Mouse (Mus musculus) megakaryocyte, embryonic 14.5 days (primary cell): ENCODE results near the gene Tenm3. TPM values are rescaled to one million over a fixed set of nuclear protein-coding genes. Genes with fewer than 3 reads are reported as not detected.

Experiments used
- H3K27me3 ChIP-seq: replicated peaks from 2 replicates; pipeline ENCODE3; 2012; ENCODE audit warnings: inconsistent platforms
- H3K36me3 ChIP-seq: replicated peaks from 2 replicates; pipeline ENCODE3; 2012; ENCODE audit warnings: low read length, inconsistent platforms, mixed read lengths
- H3K4me1 ChIP-seq: 2 replicates; pipeline ENCODE4 v1.6.1; 2012; ENCODE audit warnings: inconsistent platforms
- H3K4me3 ChIP-seq: replicated peaks from 2 replicates; pipeline ENCODE3; 2012; ENCODE audit warnings: moderate library complexity, mild to moderate bottlenecking, inconsistent platforms
- H3K9me3 ChIP-seq: 2 replicates; pipeline ENCODE4 v1.6.1; 2012; ENCODE audit warnings: inconsistent platforms
- FLI1 ChIP-seq: IDR thresholded peaks from 2 replicates; pipeline ENCODE4 v1.6.1; 2012; ENCODE audit warnings: low read length, inconsistent platforms, mixed read lengths
- GATA1 ChIP-seq: IDR thresholded peaks from 3 replicates; pipeline ENCODE4 v1.6.1; 2012; ENCODE audit warnings: mixed read lengths, low read length, inconsistent platforms, borderline replicate concordance
- polyA plus RNA-seq: library from polyadenylated mRNA; stranded (reverse); fragments of >175 nt; gene quantifications from 2 replicates; pipeline ENCODE4 v1.2.3, GENCODE M21; 2012; ENCODE audit warnings: low replicate concordance; ENCODE audit not compliant: insufficient read depth

The Tenm3 gene
- polyA plus RNA-seq, 1 experiment = 0.39 TPM

DNA sequence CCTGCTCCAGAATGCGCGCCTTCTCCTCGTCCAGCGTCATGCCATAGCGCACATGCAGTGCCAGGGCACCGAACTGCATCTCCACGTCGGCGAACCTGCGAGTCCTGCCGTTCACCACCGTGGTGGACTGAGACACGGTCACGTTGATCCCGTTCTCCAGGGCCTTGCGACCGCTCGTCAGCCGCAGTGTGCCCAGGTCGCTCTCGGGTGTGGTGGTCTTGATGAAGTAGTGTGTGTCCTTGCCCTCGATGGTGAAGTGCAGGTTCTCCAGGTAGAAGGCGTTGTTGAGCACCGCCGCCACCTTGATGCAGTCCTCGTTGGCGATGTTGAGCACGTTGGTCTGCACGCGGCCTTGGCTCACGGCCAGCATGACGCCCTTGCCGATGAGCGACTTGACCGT, 615.1 kb downstream of the Tenm3 start:
- peak overlapping the region; percentile 68 for H3K4me3 ChIP-seq
- no peak for TF ChIP-seq FLI1
- no peak for TF ChIP-seq GATA1
- no peaks in the 10 kb centered on the region for H3K36me3 ChIP-seq
- no peaks in the 10 kb centered on the region; the same call in 1 of the 2 replicates for H3K4me1 ChIP-seq
- H3K9me3 ChIP-seq = peaks cover 44% of the 10 kb centered on the region
- H3K27me3 ChIP-seq = no peaks in the 10 kb centered on the region

DNA sequence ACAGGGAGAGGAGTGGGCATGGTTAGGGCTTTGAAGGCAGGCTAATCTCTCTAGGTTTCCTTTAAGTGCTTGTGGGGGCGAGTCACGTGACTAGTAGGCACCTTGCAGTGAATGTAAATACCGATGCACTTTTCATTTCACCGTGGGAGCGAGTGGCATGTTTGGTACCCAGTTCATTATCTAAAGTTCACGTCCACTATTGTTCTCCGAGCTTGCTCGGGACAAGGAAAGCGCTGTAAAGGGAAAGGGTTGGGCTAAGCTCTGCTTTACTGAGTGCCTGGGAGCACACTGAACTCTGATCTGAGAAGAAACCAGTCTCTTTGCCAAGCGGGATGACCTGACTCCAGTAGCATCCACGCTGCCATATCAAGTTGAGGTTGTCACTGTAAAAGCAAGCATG, 619.0 kb downstream of the Tenm3 start:
- no peaks in the 10 kb centered on the region for H3K36me3 ChIP-seq
- H3K4me1 ChIP-seq = peaks cover 7% of the 10 kb centered on the region; the same call in 1 of the 2 replicates
- peaks cover 4% of the 10 kb centered on the region for H3K27me3 ChIP-seq
- no peak overlapping the region for H3K4me3 ChIP-seq
- no peak for TF ChIP-seq FLI1
- TF ChIP-seq GATA1 = no peak
- peaks cover 26% of the 10 kb centered on the region for H3K9me3 ChIP-seq

DNA sequence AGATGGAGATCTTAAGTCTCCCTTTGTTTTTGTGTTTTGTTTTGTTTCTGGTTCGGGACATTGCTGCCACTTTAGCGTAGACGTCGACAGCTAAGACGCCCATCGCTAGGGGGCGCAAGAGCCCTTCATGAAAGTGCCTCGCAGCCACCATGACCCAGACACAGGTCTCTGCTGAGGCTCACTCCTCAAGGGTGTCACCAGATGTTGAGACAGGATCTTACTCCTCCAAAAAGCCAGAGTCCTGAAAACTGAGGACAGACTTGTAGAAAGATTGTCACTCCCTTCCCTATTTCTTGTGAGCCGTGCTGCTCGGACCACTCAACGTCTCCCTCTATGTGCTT, 621.4 kb downstream of the Tenm3 start:
- Histone ChIP-seq H3K36me3 (no peaks in the 10 kb centered on the region), H3K4me1 (0 out of 2 replicates have a peak, but pooled peaks cover 7% of the 10 kb centered on the region), H3K4me3 (peak overlapping the region; percentile 13), H3K9me3 (peaks cover 19% of the 10 kb centered on the region), H3K27me3 (peaks cover 4% of the 10 kb centered on the region)
- no peak for TF ChIP-seq GATA1
- no peak for TF ChIP-seq FLI1

DNA sequence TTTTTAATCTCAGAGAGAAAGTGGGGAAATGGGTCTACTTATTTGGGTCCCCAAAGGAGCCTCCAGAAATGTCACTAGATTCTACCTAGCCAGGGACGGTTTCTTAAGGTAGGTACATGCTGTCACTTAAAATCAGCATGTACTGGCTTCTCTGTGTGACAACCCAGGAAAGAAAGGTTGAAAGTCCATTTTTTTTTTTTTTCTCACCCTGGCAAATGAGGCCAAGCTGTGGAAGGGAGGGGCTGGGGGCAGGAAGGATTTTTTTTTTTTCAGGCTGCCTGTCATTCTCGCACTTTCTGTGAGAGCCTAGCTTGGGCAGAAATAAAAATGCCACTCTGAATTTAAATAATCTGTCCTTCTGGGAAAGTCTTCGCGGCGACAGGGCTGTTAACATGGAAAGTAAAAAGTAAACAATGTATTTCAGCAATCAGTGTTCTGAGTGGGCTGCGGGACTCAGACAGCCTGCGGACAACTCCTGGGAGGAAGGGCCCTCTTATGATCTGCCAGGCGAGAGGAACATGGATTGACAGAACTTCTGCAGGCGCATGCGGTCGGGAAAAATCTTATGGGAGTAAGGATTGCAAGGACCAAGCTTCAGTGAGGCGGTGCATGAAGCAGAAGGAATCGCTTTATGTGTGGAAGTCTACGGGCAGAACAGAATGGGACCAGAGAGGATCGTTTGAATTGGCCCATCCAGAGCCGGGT, 621.9 kb downstream of the Tenm3 start:
- TF ChIP-seq FLI1 (no peak), GATA1 (no peak)
- H3K36me3 ChIP-seq = no peaks in the 10 kb centered on the region
- H3K4me1 ChIP-seq = 0 out of 2 replicates have a peak, but pooled peaks cover 7% of the 10 kb centered on the region
- H3K27me3 ChIP-seq = peaks cover 4% of the 10 kb centered on the region
- H3K4me3 ChIP-seq = peak overlapping the region; percentile 13
- peaks cover 21% of the 10 kb centered on the region for H3K9me3 ChIP-seq

DNA sequence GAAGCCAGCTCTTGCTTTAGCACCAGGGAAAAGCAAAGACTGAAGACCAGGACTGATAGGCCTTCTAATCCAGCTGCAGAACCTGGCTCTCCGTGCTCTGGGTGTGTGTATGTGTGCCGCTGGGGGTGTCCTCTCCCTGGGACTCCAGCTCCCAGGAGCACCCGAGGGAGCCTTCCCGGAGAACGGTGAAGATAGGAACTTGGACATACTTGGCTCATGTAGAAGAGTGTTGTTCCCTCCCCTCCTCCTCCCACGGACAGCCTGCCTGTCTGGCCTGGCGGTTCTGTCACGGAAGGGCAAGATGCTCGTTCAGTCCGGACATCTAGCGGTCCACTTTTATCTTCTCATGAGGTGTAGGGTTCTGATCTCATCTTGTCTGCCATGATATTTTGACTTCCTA, 622.4 kb downstream of the Tenm3 start:
- 0 out of 2 replicates have a peak, but pooled peaks cover 7% of the 10 kb centered on the region for H3K4me1 ChIP-seq
- TF ChIP-seq FLI1 (no peak), GATA1 (no peak)
- H3K27me3 ChIP-seq = peaks cover 4% of the 10 kb centered on the region
- no peaks in the 10 kb centered on the region for H3K36me3 ChIP-seq
- H3K9me3 ChIP-seq = peaks cover 23% of the 10 kb centered on the region
- H3K4me3 ChIP-seq = no peak overlapping the region

DNA sequence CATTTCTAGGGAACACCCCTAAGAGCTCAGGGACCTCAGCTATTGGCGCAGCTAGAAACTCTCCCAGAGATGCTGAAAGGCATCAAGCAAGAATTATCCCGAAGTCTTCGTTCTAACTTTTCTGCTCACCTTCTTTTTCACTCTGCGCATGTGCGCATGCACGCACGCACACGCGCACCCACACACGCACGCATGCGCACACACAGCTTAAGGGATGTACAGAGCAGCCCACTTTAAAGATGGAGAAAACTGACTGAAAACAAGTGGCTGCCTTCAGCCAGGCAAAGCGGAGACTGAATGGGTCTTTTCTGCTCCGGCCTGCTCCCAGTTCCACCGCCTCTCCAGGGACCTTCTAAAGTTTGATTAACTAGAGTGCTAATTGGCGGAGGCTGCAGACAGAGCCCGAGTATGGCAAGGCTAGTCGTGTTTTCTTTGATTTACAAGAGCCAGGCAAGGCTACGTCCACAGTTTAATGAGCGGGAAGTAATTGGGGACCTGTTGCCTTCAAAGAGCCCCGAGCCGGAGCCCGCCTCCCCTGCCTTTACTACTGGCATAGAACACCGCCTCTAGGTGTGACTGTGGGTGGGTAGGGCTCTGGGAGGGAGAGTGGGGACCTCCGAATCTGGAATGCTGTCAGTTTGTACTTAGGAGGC, 623.1 kb downstream of the Tenm3 start:
- peaks cover 4% of the 10 kb centered on the region for H3K27me3 ChIP-seq
- 0 out of 2 replicates have a peak, but pooled peaks cover 7% of the 10 kb centered on the region for H3K4me1 ChIP-seq
- TF ChIP-seq FLI1 (no peak), GATA1 (no peak)
- no peaks in the 10 kb centered on the region for H3K36me3 ChIP-seq
- peaks cover 30% of the 10 kb centered on the region for H3K9me3 ChIP-seq
- H3K4me3 ChIP-seq = no peak overlapping the region

DNA sequence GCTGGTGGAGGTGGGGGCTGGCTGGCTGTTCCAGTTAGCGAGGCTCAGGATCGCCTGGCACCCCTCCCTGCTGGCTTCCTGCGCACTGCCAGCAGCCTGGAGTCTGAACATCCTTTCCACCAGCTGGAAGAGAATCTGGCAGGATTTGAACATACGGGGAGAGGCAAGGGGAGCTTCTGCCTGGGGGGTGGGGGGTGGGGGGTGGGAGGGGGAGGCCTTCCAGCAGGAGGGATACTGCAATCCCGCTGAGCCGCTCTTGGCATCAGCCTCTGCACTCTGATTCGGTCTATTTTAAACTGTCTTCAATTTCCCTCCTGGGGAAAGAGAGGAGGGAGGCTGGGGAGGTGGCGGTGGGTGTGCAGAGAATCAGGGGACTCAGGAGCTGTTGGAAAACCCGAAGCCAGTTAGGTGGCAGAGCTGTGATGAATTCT, 628.7 kb downstream of the Tenm3 start:
- no peak for TF ChIP-seq GATA1
- no peak for TF ChIP-seq FLI1
- Histone ChIP-seq H3K4me1 (no peaks in the 10 kb centered on the region), H3K4me3 (no peak overlapping the region), H3K9me3 (peaks cover 71% of the 10 kb centered on the region), H3K36me3 (no peaks in the 10 kb centered on the region), H3K27me3 (no peaks in the 10 kb centered on the region)

DNA sequence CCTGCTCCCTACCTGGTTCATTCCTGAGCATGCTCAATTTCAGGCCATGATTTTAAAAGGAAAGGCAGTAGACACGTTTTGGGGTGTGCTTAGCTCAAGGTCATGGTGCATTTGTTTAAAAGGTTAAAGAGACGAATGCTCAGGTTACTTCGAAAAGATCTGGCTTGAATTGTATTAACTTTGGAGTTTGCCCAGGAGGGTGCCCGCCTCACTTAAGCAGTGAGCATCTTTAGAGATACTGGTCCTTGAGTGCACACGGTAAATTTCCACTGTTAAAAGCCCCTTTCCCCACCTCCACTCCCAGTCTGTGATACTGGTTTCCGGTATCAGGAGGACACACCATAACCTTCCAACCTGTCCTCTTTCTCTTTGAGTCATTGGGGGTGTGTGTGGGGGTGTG, 629.4 kb downstream of the Tenm3 start:
- H3K36me3 ChIP-seq = no peaks in the 10 kb centered on the region
- no peak overlapping the region for H3K4me3 ChIP-seq
- no peaks in the 10 kb centered on the region for H3K4me1 ChIP-seq
- no peaks in the 10 kb centered on the region for H3K27me3 ChIP-seq
- peaks cover 73% of the 10 kb centered on the region for H3K9me3 ChIP-seq
- TF ChIP-seq GATA1 = no peak
- no peak for TF ChIP-seq FLI1

DNA sequence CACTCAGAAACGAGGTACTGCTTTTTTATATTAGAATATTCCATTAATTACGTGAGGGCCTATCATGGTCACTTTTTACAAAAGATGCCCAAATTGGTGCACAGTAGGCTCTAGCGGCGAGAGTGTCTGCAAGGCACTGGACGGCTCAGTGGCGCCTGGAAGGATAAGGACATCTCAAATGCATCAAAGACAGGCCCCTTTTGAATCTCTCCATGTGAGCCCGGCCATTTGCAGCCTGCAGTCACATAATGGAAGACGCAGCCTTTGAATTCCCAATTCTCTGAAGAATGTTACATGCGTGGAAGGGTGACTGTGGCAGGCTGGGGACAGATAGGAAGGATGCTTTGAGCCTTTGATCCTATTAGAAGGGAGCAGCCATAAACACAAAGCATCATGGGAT, 631.8 kb downstream of the Tenm3 start:
- Histone ChIP-seq H3K4me3 (no peak overlapping the region), H3K36me3 (no peaks in the 10 kb centered on the region), H3K9me3 (peaks cover 73% of the 10 kb centered on the region), H3K27me3 (no peaks in the 10 kb centered on the region), H3K4me1 (no peaks in the 10 kb centered on the region)
- TF ChIP-seq GATA1 = no peak
- no peak for TF ChIP-seq FLI1

DNA sequence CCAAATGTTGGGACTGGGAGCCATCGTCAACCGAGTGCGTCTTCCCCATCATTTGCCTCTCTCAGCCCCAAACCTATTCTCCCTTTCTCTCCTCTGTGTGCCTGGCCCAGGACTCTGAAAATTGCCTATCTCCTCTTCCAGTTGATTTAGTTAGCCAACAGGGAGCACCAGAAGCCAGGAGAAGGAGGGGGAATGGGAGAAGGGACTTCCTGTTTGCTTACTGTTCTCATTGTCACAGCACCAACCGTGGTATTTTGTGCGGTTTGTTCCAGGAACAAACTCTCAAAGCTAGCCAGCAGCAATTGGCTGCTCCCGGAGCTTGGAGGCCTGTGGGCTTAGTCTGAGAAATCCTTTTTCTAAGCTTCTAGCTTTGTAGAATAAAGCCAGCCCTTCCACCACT, 636.2 kb downstream of the Tenm3 start:
- Histone ChIP-seq H3K36me3 (no peaks in the 10 kb centered on the region), H3K9me3 (peaks cover 56% of the 10 kb centered on the region), H3K27me3 (no peaks in the 10 kb centered on the region), H3K4me1 (no peaks in the 10 kb centered on the region), H3K4me3 (no peak overlapping the region)
- no peak for TF ChIP-seq GATA1
- TF ChIP-seq FLI1 = no peak
